Mouse (Mus musculus) common myeloid progenitor, adult 5-6 weeks (primary cell): Measurements from ENCODE around the gene Ptrh1. TPM values are rescaled to one million over a fixed set of nuclear protein-coding genes. Genes with fewer than 3 reads are reported as not detected.

Experiments used
- ATAC-seq: replicated peaks from 2 replicates; pipeline ENCODE4 v1.8.0; 2016; ENCODE audit warnings: low read depth, mild to moderate bottlenecking, moderate TSS enrichment, inconsistent platforms; ENCODE audit not compliant: poor library complexity, severe bottlenecking
- total RNA-seq: library from RNA; stranded (forward); fragments of 200-1000, 187-1606 nt; gene quantifications from 2 replicates; pipeline ENCODE4 v1.2.3, GENCODE M21; 2017

Ptrh1 gene
- total RNA-seq, 1 experiment from 2014 or later, result 1.3 TPM

GRCm38 (mm10) chr2:32788581-32788980 is 13.0 kb downstream of the Ptrh1 start:
- no peak for ATAC-seq

- no peak for ATAC-seq
Observed at GRCm38 (mm10) chr2:32791297-32791696, 15.7 kb downstream of the Ptrh1 start.

GRCm38 (mm10) chr2:32795748-32796418 is 20.3 kb downstream of the Ptrh1 start:
- no peak for ATAC-seq

DNA sequence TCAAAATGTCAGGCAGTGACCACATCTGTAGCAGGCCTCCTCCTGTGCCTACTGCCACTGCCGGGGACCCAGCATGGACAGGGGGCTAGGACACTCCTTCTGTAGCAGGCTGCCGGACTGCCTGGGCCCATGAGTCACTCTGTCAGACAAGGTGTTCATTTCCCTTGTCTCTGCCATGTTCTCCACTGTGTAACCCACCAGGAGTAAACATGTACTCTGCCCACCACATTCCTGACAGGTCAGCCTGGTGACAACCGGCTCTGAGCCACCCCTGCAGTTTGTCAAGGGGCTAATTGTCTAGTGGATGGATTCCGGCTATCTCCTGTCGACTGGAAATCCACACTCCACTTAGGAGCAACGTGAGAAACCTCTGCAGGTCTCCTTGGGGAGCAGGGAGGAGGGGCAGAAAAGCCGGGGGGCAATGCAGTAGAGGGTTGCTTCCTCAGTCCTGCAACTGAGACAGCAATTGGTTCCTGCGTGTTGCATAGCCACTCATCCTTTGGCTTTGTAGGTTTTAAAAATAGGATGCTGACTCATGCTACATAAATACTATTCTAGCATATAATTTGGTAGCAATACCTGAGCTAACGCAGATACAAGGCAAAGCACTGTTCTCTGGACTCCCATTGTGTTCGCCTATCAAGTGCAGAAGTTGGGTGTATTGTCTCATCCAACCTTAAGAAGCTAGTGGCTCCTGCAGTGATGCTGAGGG is 22.8 kb downstream of the Ptrh1 start:
- ATAC-seq, result no peak

GRCm38 (mm10) chr2:32808816-32809566 is 33.4 kb downstream of the Ptrh1 start:
- no peak for ATAC-seq

- no peak for ATAC-seq
Observed at GRCm38 (mm10) chr2:32811959-32812358, 36.4 kb downstream of the Ptrh1 start.

DNA sequence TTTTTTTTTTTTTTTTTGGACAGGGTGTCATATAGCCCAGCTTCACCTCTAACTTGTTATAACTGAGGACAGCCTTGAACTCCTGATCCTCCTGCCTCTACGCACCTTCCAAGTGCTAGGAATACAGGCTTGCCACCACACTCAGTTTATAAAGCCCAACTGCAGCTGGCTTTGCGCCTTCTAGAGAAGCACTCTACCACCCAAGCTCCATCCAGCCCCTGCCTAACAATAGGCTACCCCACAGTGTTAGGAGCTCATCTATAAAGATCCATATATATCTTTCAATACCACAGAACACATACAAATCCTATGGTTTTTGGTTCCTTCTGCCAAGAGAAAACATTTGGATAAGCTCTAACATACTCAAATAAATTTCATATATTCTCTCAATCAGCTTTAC is 40.9 kb downstream of the Ptrh1 start:
- no peak for ATAC-seq

DNA sequence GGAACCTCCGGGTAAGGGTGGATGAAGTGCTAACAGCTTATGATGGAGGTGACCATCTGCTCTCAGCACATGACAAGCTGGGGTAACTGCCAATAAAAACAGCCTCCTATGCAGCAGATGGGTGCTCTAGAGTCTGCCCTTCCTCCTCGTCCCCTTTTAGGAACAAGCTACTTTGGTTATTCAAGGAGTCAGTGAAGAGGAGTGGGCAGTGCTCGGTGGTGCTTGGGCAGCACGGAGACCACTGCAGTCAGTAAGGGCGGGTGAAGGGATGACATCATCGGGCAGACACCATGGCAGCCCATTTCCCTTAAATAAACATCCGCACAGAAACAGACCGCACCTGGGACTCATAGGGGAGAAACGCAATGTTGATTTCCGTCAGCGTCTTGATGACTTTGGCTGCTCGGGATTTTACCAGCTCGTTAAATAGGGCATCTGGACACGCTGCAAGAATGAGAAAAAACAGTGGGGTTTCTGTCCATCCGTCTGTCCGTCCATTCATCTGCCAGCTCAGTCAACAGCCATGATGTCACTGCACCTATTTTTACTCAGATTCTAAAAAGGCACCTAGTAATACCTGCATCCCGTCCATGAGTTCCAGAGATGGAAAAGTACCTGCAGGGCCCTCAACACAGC is 41.5 kb downstream of the Ptrh1 start:
- ATAC-seq, result no peak

- ATAC-seq, result no peak
Observed at GRCm38 (mm10) chr2:32817589-32817988, 42.0 kb downstream of the Ptrh1 start.

DNA sequence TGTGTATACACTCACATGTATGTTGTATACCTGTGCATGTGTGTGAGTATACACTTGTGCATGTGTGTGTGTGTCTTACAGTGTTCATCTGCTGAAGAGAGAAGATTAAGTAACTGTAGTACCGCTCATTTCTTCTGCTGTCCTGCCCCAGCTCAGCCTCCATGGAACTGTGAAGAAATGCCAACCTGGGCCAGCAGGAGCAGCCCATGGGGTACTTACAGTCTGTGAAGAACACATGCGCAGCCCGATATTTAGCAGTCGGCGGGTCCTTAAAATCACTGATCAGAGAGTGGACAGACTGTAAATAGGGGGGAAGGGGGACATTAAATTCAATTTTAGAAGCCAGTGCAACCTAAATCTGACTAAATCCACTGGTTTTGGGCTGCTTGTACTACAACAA is 42.6 kb downstream of the Ptrh1 start:
- ATAC-seq, result no peak

DNA sequence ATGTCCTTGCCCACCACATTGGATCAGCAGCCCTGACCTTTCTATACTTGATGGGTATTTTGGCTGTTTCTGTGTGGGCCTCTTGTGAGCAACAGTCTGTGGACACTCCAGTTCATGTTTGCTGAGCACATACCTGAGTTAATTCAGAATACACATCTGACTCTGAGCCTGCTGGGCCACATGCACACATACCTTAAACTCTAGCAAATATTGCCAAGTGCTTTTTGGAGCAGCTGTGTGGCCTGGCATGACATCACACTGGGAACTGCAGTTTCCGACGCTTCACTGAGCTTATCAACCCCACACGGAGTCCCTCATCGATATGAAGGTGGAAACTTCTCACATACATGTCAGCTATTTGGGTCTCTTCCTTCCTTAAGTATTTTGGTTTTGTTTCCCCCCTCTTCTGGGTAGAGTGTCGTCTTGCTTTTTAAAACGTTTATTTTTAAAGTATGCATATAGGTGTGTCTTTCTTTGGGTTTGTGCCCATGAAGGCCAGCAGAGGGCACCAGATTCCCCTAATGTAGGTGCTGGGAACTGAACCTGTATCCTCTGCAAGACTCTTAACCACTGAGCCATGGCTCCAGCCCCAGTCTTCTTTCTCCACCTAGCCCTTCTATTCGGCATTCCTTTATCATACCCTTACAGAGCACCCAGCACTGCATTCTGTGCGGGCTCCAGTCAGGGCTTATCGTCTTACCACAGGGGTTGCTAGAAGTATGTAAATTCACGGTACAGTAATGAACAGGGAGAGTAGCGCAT is 45.6 kb downstream of the Ptrh1 start:
- peak; percentile 78 for ATAC-seq

DNA sequence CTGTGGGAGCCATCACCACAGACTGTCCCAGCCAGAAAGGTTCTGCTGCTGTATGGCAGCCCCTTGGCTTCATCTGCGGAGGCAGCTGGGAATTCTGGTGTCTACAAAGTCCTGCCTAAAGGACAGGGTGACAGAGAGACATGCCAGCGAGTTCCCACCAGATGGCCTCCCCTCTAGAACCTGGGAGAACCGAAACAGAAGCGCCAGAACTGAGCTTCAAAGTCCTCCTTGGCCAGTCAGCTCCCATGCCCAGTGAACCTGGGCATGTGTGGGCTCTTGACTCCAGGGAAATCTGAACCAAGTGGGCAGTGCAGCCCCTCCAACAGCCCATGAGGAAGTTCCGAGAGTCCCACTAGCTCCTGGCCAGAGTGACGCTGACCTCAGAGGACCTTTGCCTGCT is 47.1 kb downstream of the Ptrh1 start:
- ATAC-seq, result no peak

DNA sequence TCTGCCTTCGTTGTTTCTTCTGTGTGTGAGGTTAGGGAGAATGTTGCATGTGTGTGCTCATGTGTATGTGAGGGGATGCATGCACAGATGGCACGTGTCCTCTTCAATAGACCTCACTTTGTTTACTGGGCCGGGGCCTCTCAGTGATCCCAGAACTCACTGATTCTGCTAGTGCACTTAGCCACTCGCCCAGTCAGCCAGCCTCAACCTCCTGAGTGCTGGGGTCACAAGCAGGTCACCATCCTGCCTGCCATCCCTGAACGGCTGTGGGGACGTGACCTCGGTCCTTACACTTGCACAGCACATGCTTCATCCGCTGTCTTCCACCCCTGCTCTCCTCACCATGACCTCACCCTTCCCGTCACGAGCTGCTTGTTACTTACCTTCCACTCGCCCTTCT is 47.6 kb downstream of the Ptrh1 start:
- ATAC-seq, result no peak

DNA sequence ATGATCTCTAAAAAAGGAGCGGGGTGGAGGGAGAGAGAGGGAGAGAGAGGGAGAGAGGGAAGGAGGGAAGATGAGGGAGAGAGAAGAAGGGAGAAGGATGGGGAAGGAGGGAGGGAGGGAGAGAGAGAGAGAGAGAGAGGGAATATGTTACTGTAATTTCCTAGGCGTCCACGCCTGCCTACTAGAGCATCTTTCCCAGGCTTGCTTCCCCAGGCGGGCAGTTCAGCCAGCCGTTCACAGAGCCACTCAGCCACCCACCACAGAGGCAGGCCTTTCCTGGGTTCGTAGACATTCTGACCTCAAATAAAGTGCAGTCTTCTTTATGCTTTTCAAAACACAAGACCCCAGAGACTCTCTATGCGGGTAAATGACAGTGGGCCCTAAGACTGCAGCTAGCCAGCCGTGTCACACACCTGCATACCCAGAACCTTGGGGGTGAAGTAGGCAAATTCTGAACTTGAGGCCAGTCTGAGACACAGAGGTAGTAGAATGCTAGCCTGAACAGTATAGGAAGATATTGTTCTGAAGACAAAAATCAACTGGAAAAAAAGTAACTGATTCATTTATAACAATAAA is 48.1 kb downstream of the Ptrh1 start:
- no peak for ATAC-seq

DNA sequence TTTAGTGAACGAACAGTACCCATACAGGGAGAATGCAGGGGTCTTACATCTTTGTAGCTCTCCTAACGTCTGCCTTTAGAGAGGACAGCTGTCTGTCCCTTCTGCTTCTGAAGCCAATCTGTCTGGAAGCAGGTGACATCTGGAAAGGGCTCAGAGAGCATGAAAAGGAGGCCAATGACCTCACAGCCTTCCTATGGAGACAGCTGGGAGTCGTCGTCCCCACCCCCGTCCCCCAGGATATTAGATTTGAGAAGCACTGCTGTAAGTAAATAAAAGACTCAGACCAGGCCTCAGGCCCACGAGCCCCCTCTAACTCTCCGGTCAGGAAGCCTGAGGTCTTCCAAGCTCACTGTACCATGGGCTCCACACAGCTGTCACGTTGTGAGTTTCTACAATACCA is 48.6 kb downstream of the Ptrh1 start:
- ATAC-seq, result no peak

GRCm38 (mm10) chr2:32824778-32825177 is 49.2 kb downstream of the Ptrh1 start:
- no peak for ATAC-seq

DNA sequence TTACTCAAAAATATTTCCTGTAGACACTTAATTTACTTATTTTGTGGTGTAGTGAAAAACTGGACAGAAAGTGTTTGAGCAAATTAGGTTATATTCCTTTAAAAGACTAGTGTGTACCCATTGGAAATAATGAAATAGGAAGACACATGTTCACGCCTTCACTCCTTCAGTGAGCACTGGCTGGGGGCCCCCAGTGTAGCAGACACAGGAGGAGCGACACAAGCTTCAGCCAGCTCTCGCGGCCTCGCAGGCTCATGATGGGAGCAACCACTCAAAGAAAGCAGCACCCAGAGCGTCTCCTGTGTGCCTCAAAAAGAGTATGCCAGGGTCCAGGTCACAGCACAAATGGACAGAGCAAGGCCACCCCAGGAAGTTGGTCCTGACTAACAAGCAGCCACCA is 50.2 kb downstream of the Ptrh1 start:
- ATAC-seq, result no peak
